Mouse (Mus musculus) cortical plate, adult 2 months (tissue): ENCODE data around the gene Fancg.

Experiments
- CTCF ChIP-seq: fragments of 200-500 bp; IDR thresholded peaks from 2 replicates; pipeline ENCODE4 v1.5.1; 2011; ENCODE audit warnings: mild to moderate bottlenecking, control low read depth, low read length; ENCODE audit not compliant: insufficient read depth; ENCODE audit errors: extremely low read depth
- POLR2A ChIP-seq: fragments of 200-500 bp; IDR thresholded peaks from 2 replicates; pipeline ENCODE4 v1.6.1; 2011; ENCODE audit warnings: mild to moderate bottlenecking, low read length, control low read depth; ENCODE audit not compliant: insufficient read depth; ENCODE audit errors: extremely low read depth

DNA sequence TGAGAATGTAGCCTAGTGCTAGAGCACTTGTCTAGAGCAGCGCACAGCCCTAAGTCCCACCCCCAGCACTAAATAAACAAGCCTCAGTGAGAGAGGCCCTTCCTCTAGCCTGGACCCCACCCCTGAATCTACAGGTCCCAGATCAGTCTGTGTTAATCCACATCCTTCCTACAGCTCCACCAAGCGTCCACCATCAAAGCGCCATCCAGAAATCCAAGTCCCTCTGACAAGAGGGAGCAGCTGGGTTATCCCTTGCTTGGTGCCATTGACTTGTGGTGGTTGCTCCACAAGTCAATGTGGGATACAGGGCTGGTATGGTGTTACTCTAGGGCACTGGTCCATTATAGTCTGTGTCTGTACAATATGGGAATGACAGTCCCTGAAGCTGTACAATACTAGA is 55.1 kb downstream of the Fancg start:
- TF ChIP-seq CTCF (no peak), POLR2A (no peak)
